Mouse (Mus musculus): Measurements from ENCODE around the gene Gabarap.

DNA sequence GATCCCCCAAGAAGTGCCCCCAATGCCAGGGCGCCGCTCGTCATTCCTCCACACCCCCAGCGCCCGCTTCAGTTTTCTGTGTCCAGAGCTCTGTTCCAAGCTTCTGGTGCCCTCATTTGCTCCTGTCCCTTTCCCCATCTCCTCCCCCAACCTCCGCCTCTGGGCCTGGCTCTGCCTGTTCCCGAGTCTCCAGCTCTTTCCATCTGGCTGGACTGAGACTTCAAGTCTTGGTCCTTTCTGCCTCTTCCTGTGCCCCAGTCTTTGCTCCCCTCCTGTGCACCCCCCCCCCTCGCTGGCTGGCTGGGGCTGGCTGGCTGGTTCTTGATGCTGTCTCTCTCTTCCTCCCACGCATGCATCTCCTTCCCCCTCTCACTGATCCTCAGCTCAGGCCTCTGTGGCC, 36.5 kb downstream of the Gabarap start:
- TF ChIP-seq CTCF (IDR thresholded peaks at IDR 0.05 in 2 of 3, conservative IDR thresholded peaks at IDR 0.05 in 1 of 3; ENCODE audit: control insufficient read depth in 1 of 3, insufficient read depth in 1 of 3, low read depth in 2 of 3, low read length in 3 of 3, poor library complexity in 1 of 3, severe bottlenecking in 1 of 3) (no peak), GATA1 (IDR thresholded peaks at IDR 0.05; ENCODE audit: low read depth, low read length) (no peak), POLR2A (IDR thresholded peaks at IDR 0.05; ENCODE audit: control insufficient read depth in 1 of 2, insufficient read depth in 1 of 2, low read depth in 1 of 2, low read length in 2 of 2, poor library complexity in 1 of 2) (no peak), UBTF (IDR thresholded peaks at IDR 0.05; ENCODE audit: borderline replicate concordance, insufficient read depth, low read depth, low read length) (no peak), NRF1 (IDR thresholded peaks at IDR 0.05; ENCODE audit: insufficient read depth, low read depth, low read length, poor library complexity, severe bottlenecking) (no peak), CHD2 (IDR thresholded peaks at IDR 0.05; ENCODE audit: low read length) (no peak)
